Mouse (Mus musculus) left cerebral cortex, adult 8-10 months (tissue): Measurements from ENCODE around the gene Ddx56. TPM values are rescaled to one million over a fixed set of nuclear protein-coding genes. Genes with fewer than 3 reads are reported as not detected.

Experiments
- DNase-seq, 2 experiments: peaks; one replicate each; pipeline ENCODE4 v3.0.0; 2022; ENCODE audit warnings: low spot score in 2 of 2
- total RNA-seq, 4 experiments: library from RNA; stranded (reverse); gene quantifications; 2 replicates each; pipeline ENCODE4 v1.2.4; 2022

The Ddx56 gene
- total RNA-seq, result 10 to 100 TPM; 43.0 to 53.3 (median 49.9) TPM

GRCm38 (mm10) chr11:6267320-6268254, at the start of gene Ddx56:
TSS of gene Ddx56 (minus strand) at chr11:6267772.
- peak; percentile 84 to 94 for DNase-seq

GRCm38 (mm10) chr11:6316821-6317220, 49.2 kb upstream of the Ddx56 start:
- DNase-seq, result no peak

GRCm38 (mm10) chr11:6313874-6314406, 46.4 kb upstream of the Ddx56 start:
- DNase-seq, result no peak

- DNase-seq, result no peak
Observed at GRCm38 (mm10) chr11:6308181-6308580, 40.6 kb upstream of the Ddx56 start.

- DNase-seq, result no peak
Observed at GRCm38 (mm10) chr11:6305943-6306430, 38.4 kb upstream of the Ddx56 start.

- DNase-seq, result no peak
Observed at GRCm38 (mm10) chr11:6302793-6303192, 35.2 kb upstream of the Ddx56 start.

- no peak for DNase-seq
Observed at GRCm38 (mm10) chr11:6299435-6299834, 31.9 kb upstream of the Ddx56 start.

GRCm38 (mm10) chr11:6296077-6296476, 28.5 kb upstream of the Ddx56 start:
- no peak for DNase-seq

- no peak for DNase-seq
Observed at GRCm38 (mm10) chr11:6294632-6295031, 27.1 kb upstream of the Ddx56 start.

GRCm38 (mm10) chr11:6293601-6294000, 26.0 kb upstream of the Ddx56 start:
- DNase-seq, result no peak

GRCm38 (mm10) chr11:6292988-6293349, 25.4 kb upstream of the Ddx56 start:
- no peak for DNase-seq

- DNase-seq, result peak; percentile 74 to 76
Observed at GRCm38 (mm10) chr11:6292116-6292987, 24.8 kb upstream of the Ddx56 start.

- peak; percentile 97 to 99 for DNase-seq
Observed at GRCm38 (mm10) chr11:6291401-6292115, 24.0 kb upstream of the Ddx56 start, which contains the start of gene Ogdh. TSS of gene Ogdh (plus strand) at chr11:6291633.

GRCm38 (mm10) chr11:6290883-6291282, 23.3 kb upstream of the Ddx56 start:
- DNase-seq, result no peak

GRCm38 (mm10) chr11:6290138-6290537, 22.6 kb upstream of the Ddx56 start:
- no peak for DNase-seq

GRCm38 (mm10) chr11:6282940-6283339, 15.4 kb upstream of the Ddx56 start:
- DNase-seq, result no peak

- DNase-seq, result no peak
Observed at GRCm38 (mm10) chr11:6276466-6276865, 8.9 kb upstream of the Ddx56 start.

GRCm38 (mm10) chr11:6275094-6275484, 7.5 kb upstream of the Ddx56 start:
- no peak for DNase-seq

GRCm38 (mm10) chr11:6274387-6275093, 7.0 kb upstream of the Ddx56 start, which contains the start of gene Tmed4:
TSS of gene Tmed4 (minus strand) at chr11:6274870.
- DNase-seq, result peak; percentile 93 to 94

GRCm38 (mm10) chr11:6273607-6274006, 6.0 kb upstream of the Ddx56 start:
- no peak for DNase-seq
